Mouse (Mus musculus) T-cell, adult 2 months (primary cell): ENCODE measurements around the gene Slc9a8.

ENCODE experiments used
- DNase-seq: peaks from one replicate; pipeline ENCODE4 v3.0.0; 2022; ENCODE audit warnings: low spot score

The Slc9a8 gene

DNA sequence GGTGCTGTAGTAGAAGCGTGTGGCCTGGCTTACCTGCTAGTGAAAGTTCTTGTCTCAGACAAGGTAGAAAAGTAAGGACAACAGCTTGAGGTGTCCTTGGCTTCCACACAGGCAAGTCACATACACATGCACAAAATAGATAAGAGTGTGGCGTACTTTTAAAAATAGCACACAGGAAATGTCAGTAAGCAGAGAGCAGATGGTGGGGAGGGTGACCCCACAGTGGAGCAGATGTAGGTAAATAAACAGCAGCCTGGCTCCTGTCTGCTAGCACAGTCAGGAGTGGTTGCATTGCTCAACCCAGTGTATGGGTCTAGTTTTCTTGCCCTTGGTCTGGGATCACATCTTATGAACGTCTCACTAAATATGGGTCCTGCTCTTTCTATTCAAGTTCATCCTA, 89.0 kb downstream of the Slc9a8 start:
- no peak for DNase-seq

DNA sequence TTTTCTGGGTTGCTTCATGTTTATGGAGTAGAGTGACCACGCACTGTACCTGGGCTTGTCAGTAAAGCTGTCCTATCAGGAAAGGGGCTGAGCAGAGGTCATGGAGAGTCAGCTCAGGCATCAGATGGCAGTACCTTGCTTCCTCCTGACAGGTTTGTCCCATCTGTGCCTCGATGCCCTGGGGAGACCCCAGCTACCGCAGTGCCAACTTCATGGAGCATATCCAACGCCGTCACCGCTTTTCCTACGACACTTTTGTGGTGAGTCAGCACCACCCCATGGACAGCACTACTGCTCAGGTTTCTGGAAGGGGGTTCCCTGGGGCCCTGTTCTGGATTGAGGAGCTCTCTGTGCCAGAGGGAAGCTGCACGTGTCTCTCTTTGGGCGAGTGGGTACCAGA, 90.9 kb downstream of the Slc9a8 start:
- no peak for DNase-seq

DNA sequence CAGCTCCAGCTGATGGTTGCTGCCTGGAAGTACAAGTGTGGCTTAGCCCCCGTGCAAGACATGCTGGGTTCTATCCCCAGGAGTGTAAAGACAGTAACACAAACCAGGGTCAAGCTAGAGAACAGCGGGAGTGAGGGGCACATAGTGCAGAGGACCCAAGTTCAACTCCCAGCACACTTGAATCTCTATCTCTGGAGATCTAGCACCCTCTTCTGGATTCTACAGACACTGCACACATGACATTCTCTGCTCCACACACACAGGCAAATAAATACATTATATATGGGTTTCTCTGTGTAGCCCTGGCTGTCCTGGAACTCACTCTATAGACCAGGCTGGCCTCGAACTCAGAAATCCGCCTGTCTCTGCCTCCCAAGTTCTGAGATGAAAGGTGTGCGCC, 91.5 kb downstream of the Slc9a8 start:
- peak; percentile 32 for DNase-seq

DNA sequence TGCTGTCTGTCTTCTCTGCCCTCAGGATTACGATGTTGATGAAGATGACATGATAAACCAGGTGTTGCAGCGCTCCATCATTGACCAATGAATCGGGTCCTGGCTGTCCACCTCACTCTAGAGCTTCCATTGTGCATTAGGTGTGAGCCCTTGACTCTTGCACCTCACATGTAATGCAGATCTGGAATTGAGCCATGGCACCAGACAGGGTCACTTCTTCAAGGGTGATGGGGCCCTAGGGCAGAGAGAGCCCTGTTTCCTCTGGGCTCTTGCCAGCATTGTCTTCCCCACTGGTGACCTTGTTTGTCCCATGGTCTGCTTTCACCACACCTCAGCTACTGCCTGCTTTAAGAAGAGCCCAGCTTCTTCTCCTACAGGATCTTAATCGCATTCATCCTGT, 93.1 kb downstream of the Slc9a8 start:
- no peak for DNase-seq

DNA sequence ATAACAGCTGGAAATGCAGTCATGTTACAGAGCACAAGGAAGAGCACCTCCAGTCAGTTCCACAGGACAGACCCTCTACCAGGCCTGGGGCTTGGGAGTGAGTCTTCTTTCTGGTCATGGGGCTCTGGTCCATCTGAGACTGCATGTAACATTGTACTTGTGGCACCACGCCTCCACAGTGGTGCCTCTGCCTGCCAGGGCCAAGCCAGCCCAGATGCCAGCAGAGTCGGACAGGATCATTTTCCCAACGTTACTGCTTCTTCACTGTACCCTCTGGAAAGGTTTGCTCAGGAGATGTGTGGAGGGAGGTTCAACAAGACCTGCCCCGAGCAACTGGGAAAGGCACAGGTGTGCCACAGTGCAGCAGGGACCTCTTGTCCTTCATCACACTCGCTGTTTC, 94.2 kb downstream of the Slc9a8 start:
- DNase-seq = no peak

DNA sequence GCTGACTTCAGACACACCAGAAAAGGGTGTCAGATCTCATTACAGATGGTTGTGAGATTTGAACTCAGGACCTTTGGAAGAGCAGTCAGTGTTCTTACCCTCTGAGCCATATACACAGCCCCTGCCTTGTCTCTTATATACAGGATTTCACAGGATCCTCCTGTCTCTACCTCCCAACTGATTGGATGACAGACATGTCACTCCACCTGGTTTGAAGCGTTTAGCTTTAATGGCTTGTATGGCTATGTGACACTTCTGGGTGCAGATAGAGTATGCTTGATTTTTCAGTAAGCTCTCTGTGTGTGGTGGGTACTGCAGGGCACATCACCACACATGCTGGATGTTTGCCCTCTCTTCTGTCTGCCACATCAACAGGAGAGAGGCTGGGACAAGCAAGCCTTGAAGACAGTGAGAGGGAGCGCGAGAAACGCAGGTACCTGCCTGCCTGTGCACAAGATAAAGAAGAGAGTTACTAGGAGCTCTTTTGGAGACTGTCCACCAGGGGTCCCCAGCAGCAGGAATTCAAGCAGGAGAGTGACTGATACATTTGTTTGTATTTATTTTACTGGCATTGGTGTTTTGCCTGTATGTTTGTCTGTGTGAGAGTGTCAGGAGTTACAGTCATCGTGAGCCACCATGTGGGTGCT, 98.2 kb downstream of the Slc9a8 start:
- no peak for DNase-seq
